Mouse (Mus musculus): Measurements from ENCODE around the gene Gprc5a.

The Gprc5a gene

DNA sequence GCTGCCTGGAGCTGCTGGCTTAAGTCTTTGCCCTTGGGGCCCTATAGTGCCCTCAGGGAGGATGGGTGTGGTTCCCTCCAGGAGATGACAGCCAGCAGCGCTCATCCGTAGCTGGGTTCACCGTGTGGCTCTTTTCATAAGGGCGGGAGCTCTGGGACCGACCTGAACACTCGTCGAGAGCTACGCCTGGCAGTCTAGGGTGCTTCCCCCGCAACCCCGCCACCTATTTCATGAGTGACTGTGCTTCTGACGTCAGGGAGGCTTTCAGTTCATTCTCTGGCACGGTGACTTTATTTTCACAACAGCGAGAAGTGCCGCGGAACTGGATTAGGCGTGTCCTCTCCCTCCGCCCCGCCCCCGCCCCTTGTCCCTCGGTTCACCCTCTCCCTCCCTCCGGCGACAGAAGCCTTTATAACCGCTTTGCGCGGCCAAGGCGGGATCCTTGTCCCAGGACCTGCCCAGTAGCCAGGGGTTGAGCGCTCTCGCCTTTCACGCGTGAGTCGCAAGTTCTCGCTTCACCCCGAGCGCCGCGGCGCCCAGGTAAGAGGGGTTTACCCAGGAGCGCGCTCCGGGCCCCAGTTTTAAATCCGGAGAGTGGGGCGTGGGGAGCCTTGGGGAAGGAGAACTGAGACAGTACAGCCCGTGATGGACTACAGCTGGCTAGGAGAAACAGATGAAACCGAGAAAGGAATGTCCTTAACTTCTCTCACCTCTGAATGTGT lies at the start of gene Gprc5a:
Gene Gprc5a (plus strand): TSS at position 416 of the 722 bp plus-strand sequence.
- in situ Hi-C loops (cut with MboI, MseI): no loop called here

DNA sequence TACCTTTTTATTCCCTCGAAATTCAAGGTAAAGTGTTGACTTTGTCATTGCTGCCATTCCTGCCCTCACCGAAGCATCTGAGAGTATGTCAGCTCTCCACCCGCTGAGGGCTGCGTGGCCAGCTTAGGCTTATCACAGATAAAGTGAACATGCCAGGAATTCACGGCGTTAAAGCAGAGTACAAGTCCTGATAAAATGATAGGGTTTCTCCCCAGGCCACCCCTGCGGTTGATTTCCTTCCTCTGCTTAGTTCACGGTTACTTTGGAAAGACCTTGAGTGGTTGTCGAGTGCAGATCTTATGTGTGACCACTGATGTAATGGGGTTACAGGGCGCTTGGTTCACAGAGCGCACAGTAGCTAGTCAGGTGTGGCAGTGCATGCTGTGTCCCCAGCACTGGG lies 48.2 kb upstream of the Gprc5a start:
- in situ Hi-C loops (cut with MboI, MseI): no loop called here

DNA sequence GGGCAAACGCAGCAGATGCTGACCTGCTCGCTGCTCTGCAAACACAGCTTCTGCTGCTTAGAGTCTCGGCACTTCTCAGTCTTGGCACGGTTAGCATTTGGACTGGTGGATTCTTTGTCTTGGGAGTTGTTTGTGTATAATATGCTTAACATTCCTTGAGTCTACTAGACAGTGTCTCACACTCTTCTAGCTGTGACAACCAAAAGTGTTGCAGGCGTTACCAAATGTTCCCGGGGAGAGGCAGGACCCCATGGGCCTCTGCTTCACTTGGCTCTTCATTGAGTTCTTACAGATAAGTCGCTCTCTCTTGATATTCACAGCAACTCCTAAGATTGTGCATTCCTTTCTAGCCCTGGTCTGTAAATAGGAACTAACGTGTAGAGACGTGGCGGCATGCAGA lies 45.9 kb upstream of the Gprc5a start:
- in situ Hi-C loops (cut with MboI, MseI): no loop called here

DNA sequence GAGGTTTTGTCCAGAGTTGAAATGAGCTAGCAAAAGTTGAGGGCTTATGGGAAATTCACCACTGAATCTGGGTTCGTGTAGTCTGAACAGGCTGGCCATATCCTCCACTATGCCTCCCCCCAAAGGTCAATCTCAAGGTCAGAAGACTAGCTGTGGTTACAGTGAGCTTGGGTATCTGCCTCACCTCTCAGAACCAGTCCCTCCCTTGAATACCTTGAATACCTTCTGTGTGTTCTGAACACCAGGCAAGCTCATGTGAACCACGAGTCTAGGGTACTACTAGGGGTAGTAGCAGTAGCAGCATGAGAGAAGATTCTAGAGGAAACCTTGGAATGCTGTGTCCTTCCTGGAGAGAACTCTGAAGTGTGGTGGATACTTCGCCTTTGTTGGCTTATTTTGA lies 43.8 kb upstream of the Gprc5a start:
- in situ Hi-C loops (cut with MboI, MseI): no loop called here

DNA sequence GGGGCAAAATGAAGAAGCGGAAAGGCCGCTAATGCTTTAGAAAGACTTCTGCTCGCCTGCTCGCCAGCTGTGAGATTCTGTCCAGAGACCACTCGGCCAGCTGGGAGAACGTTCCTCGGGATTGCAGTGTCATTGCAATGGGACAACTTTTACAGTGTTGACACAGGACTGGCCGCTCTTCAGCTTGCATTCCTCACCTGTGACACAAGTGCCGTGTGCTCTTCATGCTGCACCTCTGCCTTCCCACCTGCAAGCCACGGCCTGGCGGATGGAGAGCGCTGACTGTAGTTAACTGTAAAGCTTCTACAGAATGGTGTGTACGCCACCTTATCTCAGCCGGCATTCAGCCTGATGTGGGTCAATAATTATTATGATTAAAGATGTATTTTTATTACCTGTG lies 42.1 kb upstream of the Gprc5a start:
- in situ Hi-C loops (cut with MboI, MseI): no loop called here

DNA sequence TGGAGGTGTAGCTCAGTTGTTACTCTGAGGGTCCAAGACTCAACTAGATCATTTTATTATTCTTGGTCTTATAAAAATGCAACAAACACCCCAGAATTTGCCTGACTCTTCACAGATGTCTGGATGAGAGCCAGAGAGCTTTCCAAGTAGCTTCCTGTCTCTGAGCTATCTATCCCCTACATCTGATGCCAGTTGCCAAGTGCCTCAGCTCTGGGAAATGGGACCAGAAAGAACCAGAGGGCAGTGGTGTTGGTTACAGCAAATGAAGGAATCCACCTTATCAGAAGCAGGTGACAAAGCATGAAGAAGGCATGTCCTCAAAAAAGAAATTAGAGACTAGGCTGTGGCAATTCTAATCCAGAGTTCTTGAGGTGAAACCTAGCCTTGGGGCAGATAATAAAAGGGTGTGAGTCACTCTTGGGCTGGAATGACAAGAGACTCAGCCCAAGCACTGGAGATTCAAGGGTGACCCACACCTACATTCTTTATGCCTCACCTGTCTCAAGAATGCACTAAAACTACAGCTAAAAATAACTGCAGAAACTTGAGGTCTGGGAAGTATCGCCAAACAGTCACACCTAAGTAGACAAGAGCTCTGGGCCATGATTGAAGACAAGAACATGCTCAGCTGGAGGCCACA lies 40.5 kb upstream of the Gprc5a start:
- in situ Hi-C loops (cut with MboI, MseI): no loop called here

DNA sequence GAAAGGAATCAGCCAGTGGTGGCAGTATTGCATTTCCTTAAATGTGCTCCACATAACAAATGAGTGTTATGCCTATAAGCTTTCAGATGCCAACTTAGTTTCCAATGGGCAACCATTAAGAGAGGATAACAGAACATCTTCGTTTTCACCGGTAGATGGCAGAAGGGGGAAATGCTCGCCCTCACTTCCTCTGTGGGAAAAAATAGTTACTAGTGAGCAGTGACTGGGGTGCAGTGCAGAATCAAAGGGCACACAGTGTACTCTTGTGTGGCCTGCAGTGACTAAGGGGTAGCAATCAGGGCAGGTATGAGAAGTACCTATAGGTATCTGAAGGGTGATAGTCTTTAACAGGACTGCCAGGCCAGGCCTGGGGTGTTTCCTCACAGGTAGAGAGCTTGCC lies 39.2 kb upstream of the Gprc5a start:
- in situ Hi-C loops (cut with MboI, MseI): no loop called here

DNA sequence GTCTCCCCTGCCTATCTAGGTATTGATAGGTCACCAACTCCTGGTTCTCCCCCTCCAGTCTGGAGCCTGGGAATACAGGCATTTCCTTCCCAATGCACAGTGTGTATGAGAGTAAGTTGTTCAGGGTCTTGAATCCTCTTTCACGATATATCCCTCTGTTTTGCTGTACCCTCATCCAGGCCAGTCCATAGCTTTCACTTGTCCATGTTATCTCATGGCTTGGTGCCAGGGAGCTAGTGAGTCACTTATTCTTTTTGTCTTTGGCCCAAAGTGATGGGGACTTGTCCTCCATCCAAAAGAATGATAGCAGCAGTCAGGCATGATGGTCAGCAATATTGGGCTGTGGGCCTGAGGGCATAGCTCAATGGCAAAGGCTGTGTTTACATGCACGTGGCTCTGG lies 38.7 kb upstream of the Gprc5a start:
- in situ Hi-C loops (cut with MboI, MseI): no loop called here

DNA sequence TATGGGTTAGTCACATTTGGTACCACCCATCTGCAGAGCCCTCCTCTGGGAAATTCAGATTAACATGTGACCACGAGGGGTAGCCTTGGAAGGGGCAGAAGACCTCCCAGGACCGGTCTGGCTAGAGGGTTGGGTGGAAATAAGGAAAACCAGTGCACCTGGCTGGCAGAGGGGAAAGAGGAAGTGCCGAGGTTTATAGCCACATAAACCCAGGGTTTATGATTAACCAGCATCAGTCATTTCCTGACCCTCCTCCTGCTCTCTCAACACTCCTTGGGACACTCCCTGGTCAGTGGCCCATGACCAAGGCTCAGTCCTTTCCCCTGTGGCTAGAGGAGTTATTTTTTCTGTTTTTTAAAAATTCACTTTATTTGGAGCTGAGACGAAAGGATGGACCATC lies 36.2 kb upstream of the Gprc5a start:
- in situ Hi-C loops (cut with MboI, MseI): no loop called here

DNA sequence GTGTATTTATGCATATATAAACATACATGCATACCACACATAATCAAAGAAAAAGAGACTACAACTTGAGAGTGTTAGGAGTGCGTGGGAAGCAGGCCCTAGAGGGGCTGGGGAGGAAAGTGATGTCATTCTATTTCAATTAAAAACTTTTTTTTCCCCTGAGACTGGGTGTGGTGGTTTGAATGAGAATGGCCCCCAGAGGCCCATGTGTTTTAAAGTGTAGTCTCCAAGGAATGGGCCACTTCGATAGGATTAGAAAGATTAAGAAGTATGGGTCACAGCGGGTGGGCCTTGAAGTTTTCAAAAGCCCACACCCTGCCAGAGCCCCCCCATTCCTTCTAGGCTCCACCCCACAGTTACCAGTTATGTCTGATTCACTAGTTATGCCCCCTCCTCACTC lies 26.8 kb upstream of the Gprc5a start:
- in situ Hi-C loops (cut with MboI, MseI): no loop called here

DNA sequence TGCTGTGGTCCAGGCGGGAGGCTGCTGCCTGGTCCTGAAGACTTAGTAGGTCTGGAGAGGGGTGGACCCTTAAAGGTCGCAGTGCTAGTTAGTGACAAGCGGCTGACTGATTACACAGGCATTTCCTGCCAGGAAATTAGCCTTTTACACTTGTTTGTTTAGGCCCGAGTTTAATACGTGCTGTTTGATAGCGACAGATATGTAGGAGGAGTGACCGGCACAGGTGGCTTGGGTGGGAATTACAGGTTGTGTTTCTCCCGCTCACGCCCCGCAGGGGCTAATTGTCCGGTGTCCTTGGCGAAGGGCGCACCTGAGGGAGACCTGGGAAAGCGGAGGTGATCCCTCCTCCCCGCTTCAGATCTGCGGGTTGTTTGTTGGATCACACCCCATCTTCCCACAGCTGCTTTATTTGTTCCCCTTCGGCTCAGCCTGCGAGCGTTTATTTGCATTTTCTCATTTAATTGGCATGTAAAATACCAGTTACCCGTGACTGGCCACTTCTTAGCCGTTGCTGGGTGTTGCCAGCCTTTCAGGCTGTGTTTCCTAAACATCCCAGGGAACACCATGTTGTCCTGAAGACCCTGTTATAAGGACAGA lies 25.1 kb upstream of the Gprc5a start:
- in situ Hi-C loops (cut with MboI, MseI): no loop called here

DNA sequence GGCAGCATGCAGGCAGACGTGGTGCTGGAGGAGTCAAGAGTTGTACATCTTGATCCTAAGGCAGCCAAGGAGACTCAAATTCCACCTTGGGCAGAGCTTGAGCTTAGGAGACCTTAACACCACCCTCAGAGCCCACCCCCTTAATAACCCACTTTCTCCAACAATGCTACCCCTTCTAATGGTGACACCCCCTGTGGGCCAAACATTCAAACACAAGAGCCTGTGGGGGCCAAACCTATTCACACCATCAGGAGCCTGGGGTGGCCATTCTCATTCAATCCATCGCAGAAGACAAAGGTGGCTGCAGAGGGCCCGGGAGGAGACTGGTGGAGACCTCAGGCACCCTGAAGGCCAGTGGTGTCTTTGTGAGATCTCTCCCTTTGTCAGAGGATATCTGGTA lies 23.5 kb upstream of the Gprc5a start:
- in situ Hi-C loops (cut with MboI, MseI): no loop called here

DNA sequence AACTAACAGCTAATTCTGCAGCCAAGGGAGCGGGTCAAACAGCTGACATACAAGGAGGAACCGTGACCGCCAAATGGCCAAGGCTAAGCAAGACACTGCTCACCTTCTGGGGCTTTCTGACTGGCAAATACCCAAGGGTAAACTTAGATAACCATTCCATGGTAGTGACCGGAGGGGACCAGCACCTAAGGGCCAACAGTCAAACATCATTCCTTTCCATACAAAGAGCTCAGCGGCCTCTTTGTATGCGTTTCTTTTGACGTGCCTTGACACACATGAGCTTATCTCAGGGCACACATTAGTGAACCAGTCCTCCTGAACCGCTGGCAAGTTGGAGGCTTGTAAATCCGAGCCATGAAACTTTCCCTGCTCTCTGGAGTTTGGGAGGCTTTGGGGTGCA lies 18.2 kb upstream of the Gprc5a start:
- in situ Hi-C loops (cut with MboI, MseI): no loop called here

DNA sequence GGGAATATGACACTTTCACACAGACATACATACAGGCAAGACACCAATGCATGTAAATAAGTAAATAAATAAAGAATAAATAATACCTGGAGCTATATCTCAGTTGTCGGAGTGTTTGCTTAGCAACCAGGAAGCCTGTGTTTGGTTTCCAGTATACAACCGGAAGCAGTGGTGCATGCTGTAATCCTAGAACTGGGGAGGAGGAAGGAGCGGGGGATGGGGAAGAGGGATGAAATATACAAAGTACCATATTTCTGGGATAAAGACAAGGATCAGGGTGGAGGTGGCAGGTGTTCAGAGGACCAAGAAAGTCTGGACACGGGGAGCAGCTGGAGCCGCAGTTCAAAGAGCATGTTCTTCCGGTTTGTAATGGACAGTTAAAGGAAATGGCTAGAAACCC lies 16.9 kb upstream of the Gprc5a start:
- in situ Hi-C loops (cut with MboI, MseI): no loop called here

DNA sequence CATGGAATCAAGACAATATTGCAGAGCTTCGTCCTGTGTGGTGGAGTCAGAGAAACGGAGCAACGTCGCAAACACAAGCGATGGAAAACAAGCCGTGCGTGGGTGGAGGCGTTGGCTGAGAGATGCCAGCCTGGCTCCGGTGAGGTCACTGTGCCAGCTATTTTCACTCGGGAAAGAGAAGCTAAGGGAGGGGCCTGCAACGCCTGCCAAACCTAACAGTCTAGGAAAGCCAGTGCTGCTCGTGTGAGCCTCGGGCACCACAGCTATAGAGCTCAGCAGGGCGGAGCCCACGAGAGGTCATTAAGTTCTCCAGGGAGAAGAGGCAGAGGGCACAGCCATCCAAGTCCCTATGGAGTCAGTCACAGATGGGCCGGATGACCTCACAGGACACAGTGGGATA lies 16.5 kb upstream of the Gprc5a start:
- in situ Hi-C loops (cut with MboI, MseI): no loop called here

DNA sequence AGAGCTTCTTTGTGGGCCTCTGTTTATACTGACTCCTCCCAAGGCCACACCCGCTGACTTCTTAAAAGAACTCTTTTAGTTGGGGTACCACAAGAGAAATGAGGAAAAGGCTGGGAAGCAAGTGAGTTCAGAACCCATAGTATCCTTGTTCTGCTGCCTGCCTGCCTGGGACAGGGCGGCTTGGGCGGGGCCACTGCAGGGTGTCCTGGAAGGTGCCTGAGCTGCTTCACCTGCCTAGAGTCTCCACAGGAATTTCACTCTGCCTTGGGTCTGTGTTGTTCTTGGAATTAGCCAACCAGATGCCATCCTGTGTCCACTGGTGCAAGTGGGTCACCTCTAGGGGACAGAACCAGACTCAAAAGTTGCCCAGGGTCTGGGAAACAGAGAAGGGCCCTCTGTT lies 11.7 kb upstream of the Gprc5a start:
- in situ Hi-C loops (cut with MboI, MseI): no loop called here

DNA sequence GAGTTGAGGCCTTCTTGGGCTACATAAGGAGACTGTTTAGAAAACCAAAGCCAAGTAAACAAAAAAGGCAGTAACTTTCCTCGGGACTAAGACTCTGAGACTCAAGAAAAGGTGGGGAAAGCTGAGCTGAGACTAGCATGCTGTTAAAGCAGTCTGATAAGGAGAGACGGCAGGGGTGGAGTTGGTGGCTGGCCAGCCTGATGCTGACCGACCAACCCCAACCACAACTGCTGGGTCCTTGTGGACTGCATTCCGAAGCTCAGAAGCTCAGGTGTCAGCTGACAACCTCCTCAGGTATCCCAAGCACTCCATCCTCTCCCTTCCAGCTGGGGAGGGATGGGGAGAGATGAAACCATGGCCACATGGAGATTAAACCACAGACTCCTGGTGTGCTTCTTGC lies 9.6 kb upstream of the Gprc5a start:
- in situ Hi-C loops (cut with MboI, MseI): no loop called here

DNA sequence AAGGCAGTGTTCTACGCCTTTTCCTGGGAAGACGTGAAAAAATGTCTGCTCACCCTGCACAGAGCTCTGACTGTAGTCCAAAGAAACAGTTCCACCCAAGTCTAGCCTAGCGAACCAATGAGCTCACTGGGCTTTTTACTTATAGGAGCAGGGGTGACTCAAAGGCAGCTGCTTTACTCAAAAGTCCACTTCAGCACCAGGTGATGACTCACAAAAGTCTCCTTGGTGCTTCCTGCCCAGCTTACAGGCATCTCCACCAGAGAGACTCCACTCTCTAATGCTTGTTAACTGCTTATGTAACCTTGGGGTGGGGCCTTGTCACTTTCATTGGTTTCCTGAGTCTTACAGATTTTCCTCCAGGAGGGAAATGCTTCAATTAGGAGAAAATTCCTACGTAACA lies 4.7 kb upstream of the Gprc5a start:
- in situ Hi-C loops (cut with MboI, MseI): no loop called here

DNA sequence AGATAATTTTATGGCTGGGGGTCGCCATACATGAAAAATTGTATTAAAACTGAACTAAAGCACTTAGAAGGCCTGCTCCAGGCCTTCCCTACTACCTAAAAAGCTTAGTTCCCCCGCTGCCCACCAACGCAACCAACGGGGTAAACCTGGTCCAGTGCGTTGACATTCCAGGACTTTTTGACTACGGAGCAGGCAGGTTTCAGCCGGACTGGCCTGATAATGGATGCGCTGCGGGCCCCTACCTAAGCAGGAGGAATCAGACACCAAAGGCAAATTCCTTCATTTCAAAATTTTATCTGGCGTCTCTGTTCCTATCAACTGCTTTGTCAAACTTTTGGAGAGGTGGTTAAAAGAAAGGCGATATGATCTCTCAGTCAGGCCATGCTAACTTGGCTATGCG lies 830 bp upstream of the Gprc5a start:
- in situ Hi-C loops (cut with MboI, MseI): no loop called here

DNA sequence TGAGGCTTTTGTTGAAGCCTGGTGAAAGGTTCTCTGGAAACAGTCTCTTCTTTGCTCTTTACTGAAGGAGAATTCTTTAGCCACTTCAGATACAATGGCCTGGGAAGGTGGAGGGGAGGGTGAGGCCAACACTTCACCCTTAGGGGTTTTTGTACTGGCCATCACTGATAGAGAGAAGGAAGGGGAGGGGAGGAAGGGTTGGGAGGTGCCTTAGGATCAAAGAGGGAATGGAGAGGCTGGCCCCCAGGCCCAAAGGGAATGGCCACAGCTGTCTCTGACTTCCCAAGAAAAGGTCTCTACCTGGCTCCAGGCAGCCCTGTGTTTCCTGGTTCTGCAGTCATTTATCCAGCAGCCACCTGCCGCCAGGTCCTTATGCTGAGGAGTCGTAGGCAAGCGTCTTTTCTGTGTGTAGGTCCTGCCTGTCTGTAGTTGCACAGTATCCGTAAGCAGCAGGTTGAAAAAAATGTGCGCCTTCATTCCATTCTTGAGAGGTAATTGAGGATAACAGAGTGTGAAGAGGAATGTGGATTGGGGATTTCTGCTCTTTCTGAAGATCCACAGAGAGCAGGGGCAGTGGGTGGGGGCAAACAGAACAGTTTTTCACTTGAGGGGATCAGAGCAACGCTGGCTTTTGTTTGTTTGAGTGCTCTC lies 1.5 kb downstream of the Gprc5a start:
- in situ Hi-C loops (cut with MboI, MseI): no loop called here

DNA sequence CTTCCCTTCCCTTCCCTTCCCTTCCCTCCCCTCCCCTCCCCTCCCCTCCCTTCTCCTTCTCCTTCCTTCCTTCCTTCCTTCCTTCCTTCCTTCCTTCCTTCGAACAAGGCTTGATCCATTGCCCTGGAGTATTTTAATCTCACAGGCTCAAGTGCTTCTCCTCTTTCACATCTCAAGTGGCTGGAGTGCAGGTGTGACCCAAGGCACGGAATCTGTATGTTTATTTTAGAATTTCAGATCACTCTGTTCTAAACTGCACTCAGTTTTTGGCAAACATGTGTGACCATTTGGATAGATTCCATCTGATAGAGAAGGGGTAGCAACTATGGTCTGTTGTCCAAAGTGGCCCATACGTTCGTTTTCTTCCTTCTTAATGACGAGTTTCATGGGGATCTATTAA lies 2.8 kb downstream of the Gprc5a start:
- in situ Hi-C loops (cut with MboI, MseI): no loop called here

DNA sequence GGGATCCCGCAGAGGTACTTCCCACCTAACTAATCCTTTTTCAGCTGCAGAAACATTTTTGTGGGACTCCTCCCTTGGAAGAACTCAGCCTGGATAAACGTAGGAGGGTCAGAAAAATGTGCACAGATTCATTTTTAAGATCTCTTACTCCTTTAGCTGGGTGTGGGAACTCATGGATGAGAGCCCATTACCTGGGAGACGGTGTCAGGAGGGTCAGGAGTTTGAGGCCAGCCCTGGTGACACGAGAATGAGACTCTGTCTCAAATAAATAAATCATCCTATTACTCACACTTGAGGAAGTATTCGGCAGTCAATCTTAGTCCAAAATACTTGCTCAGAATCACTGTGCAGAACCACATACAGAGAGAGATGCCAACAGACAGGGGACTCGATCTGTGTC lies 4.4 kb downstream of the Gprc5a start:
- in situ Hi-C loops (cut with MboI, MseI): no loop called here

DNA sequence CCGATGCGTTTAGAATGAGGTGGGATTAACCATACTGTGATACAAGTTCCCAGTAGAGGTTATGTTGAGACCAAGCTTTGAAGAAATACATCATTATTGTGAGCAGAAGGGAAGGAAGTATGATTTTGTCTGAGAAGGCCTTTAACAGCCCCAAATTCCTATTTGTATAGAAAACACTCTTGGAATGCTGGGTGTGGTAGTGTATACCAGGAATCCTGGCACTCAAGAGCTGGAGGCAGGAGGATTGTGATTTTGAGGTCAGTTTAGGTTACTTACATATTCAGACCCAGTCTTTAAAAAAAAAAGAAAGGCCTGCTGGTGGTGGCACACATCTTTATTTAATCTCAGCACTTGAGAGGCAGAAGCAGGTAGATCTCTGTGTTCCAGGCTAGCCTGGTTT lies 4.9 kb downstream of the Gprc5a start:
- in situ Hi-C loops (cut with MboI, MseI): no loop called here

Measured in T-helper 1 cell (primary cell).